Mouse (Mus musculus) left cerebral cortex, postnatal 36 days (tissue): Measurements from ENCODE around the gene Arhgap23. TPM values are rescaled to one million over a fixed set of nuclear protein-coding genes. Genes with fewer than 3 reads are reported as not detected.

Experiments used
- DNase-seq, 2 experiments: peaks; one replicate each; pipeline ENCODE4 v3.0.0; 2021 to 2022; ENCODE audit warnings: low spot score in 2 of 2, mixed read lengths in 1 of 2
- intact Hi-C: fragments of 180-260 bp; cut with DNase I; formaldehyde crosslinking; loops from one replicate; pipeline ENCODE4 v1.15.1; 2025
- total RNA-seq, 2 experiments: library from RNA; stranded (reverse); gene quantifications; 2 replicates each; pipeline ENCODE4 v1.2.3; 2021

Arhgap23 gene
- total RNA-seq, 2 experiments from 2014 or later, result 68.0 to 74.4 TPM

DNA sequence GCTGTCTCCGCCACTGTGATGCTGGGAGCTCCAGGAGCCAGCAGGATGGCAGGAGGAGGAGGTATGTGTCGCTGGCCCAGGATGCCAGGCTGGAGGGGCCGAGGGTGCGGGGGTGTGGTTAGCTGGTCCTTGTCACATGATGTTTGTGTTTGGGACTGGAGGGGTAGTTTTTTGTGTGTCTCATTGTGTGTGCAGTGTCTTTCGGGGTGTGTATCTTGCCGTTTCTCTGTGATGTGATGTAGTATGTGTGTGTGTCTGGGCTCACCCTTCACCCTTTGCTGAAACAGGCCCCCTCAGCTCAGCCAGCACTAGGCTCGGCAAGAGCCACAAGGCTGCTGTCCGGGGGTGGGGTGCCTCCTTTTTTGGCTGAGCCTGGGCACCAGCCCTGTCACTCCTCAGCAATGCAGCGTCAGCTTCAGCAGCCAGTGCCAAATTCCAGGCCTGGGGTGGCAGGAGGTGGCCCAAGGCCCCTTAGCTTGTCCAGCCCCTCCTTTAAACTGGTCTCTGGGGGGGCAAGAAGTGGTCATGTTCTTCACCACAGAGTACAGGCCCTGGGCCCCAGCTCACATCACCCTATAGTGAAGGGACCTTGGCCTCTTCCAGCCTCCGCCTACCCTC lies 35.1 kb downstream of the Arhgap23 start:
- DNase-seq, result peak; percentile 53 to 74
- intact Hi-C loops, result no loop called here

DNA sequence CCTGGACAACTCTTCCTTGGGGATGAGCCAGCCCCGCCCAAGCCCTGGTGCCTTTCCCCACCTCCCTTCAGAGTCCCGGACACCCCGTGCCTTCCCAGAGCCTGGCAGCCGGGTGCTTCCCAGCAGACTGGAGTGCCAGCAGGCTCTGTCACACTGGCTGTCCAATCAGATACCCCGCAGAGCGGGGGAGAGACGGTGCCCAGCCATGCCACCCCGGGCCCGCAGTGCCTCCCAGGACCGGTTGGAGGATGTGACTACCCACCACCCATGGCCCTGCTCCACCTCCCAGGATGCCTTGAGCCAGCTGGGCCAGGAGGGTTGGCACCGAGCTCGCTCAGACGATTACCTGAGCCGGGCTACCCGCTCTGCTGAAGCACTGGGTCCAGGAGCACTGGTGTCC lies 36.3 kb downstream of the Arhgap23 start:
- no peak for DNase-seq
- intact Hi-C loops, result no loop called here

DNA sequence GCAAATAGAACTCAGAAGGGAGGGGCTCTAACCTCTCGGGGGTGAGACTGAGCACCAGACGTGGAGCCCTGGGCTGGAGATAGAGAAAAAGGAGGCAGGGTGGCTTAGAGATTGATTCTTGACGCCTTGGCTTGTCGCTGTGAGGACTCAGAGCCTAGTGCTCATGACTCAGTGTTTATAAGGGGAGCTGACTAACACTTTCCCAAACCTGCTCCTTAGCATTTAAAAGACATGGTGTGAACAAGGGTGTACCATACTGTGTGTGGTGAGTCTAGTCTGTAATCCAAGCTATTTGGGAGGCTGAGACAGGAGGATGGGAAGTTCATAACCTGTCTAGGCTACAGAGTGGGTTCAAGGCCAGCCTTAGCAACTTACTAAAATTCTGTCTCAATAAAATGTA lies 41.8 kb downstream of the Arhgap23 start:
- intact Hi-C loops, result no loop called here
- no peak for DNase-seq

DNA sequence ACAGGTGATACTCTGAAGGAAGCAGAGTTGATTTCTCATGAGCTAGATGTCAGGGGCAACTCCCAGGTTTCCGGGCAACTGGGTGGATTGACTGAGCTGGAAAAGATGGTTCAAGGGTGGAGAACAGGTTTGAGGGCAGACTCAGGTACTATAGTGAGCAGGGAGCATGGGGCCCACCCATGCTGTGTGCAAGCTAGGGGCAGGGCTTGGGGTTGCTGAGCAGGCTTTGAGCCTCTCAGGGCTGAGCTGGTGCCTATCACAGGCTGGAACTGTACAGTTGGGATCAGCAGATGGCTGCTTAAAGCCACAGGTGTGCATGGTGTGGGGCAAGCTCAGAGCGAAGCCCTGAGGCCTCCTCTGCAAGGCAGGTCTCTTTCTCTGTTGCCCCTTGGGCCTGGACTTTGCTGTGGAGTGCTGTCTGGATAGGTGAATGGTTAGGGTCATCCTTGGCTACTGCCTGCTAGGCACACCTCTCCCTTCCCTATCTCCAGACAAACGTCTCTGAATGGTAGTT lies 46.0 kb downstream of the Arhgap23 start:
- intact Hi-C loops, result no loop called here
- DNase-seq, result no peak

DNA sequence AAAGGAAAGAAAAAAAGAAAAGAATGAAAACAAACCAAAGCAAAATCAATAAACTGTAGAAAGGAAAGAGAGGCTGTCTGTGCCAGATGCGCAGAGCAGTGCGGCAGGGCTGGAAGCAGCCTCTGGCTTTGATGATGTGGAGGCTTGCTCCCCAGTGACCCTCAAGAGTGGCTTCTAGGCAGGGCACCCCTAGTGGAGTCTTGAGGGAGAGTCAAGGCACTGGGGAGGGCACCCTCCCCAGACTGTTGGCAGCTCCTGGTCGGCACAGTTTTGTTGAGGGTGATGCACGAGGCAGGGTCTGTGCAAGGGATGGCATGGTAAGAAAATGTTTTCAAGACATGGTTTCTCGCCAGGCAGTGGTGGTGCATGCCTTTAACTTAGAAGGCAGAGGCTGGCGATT lies 47.2 kb downstream of the Arhgap23 start:
- no peak for DNase-seq
- intact Hi-C loops, result no loop called here

DNA sequence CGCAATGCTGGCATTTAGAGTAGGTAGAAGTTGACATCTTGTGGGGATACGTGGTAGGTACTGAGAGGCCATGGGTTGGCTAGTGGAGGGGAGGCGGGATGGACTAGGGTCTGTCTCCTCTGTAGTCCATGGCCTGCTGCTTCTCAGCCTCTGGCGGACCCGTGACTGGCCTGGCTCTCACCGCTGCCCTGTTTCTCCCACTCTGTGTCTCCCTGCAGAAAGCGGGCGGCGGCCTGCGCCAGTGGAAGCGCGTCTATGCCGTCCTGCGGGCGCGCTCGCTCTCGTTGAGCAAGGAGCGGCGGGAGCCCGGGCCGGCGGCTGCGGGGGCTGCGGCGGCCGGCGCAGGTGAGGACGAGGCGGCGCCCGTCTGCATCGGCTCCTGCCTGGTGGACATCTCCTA lies 47.8 kb downstream of the Arhgap23 start:
- no peak for DNase-seq
- intact Hi-C loops, result no loop called here

DNA sequence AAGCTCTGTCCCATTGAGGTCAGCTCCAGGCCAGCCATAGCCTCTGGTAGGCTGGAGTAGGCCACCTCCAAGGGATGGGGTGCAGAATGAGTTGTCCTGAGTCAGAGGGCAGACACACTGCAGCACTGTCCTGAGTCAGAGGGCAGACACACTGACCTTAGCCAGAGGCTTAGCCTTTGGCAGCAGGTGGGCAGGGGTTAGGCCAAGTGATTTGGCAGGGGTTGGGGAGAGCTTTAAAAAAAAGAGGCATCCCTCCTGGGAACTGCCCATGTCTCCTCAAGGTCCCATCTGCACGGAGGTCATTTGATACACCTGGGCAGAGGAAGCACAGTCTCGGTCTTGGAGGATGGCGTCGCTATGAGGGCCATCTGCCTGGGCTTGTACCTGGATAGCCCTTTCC lies 48.7 kb downstream of the Arhgap23 start:
- no peak for DNase-seq
- intact Hi-C loops, result no loop called here

DNA sequence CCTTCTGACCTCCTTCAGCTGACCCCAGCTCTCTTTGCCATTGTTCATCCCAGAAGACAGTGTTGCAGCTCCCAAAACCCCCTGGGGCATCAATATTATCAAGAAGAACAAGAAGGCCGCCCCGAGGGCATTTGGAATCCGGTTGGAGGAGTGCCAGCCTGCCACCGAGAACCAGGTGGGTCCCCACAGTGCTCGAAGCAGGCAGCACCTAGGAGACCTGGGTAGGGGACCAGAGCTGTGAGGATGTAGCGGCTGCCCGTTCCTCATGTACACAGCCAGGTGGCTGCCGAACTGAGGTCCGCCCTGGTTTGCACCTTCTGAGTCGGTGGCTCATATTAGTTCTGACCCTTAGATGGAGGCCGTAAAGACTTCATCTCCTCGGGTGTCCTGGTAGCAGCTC lies 50.6 kb downstream of the Arhgap23 start:
- intact Hi-C loops, result loop anchor here (5.0 kb wide), 1 partner anchor 104 kb away; the partner anchor contains the start of gene Socs7
- DNase-seq, result no peak

DNA sequence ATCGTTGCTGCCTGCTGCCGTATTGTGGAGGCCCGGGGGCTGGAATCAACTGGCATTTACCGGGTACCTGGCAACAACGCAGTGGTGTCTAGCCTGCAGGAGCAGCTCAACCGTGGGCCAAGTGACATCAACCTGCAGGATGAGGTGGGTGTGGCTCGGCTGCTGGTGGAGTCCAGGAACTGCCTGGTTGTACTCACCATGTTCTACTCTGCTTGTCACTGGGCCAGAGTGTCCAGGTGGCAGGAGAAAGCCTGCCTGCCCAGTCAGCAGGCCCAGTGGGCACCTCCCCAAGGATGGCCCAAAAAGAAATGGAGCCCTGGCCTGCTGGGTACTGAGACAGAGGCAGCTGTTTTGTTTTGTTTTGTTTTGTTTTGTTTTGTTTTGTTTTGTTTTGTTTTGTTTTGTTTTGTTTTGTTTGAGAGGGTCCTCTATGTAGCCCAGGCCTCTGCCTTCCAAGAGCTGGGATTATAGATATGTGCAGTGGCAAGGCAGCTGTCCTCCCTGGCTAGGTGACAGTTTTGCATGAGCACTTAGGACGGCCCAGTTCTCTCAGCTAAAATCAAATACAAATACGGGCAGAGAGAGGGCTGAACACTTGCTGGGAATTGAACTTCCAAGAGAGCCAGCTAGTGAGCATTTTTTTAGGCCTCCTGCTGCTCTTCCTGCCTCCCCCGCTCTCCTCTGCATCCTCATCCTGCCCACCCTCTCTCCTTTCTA lies 51.3 kb downstream of the Arhgap23 start:
- peak; percentile 31 to 42 for DNase-seq
- intact Hi-C loops, result loop anchor here (5.0 kb wide), 1 partner anchor 104 kb away; the partner anchor contains the start of gene Socs7

DNA sequence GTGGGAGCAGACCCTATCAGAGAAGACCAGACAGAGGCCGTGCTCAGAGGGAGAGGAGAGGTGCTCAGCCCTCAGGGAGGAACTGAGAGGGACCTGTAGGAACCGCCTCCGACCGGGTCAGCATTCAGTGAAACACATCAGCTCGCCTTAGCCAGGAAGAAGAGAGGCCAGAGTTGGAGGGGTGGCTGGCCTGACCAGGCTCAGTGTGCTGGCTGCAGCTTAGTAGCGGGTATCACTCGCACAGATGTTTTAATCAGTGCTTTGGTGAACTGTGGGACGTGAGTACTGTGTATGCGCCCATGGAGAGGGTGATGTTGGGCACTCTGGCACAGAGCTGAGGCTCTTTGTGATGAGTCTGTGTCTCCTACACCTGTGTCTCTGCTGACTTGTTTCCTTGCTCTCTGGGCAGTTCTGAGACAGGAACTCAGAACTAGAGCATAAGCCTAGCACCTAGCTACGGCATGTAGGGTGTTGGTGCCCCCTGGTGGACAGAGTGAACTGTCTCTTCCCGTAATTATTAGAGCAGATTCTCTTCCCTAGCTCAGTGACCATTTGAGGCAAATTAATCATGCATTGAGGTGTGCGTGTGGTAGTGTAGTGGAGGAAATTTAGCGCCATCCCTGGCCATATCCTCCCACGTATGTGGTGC lies 53.4 kb downstream of the Arhgap23 start:
- DNase-seq, result peak; percentile 75 to 78
- intact Hi-C loops, result loop anchor here (1.0 to 5.0 kb wide), 3 partner anchors 36 to 106 kb away; partner anchors contain the start of gene Socs7

DNA sequence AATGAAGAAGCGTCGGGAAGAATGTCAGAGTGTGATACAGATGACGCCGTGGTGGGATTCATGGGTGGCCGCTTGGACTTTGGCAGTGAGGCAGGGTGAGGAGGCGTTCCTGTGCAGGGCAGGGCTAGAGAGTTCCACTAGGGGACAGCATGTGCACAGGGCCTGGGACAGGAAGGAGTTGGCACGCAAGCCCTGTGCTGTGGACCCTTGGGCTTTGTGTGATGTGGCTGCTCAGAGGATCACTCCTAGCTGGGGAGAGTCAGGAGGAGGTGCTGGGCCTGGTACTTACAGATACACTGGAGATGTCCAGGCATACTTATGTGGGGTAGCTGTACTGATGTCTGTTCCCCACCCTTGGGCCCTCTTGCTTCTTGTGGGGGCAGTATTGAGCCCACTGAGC lies 54.5 kb downstream of the Arhgap23 start:
- intact Hi-C loops, result loop anchor here (1.0 to 5.0 kb wide), 3 partner anchors 37 to 108 kb away; partner anchors contain the start of gene Socs7
- no peak for DNase-seq

DNA sequence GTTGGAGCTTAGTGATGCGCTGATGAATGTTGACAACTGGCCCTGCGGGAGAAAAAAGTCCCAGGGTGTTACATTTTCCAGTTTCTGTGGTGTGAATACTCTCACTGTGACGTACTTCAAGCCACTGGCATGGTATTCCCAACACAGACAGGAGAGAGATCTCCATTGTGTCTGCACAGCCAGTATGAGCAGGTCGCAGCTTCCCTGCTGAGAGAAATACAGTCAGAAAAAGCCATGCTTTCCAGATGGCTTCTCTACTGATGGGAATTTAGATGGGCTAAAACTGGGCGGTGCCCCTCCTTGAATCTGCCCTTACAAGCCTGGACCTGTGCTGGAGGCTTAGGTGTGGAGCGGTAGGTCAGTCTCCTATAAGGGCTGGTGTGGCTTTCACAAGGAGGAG lies 55.9 kb downstream of the Arhgap23 start:
- intact Hi-C loops, result no loop called here
- no peak for DNase-seq

DNA sequence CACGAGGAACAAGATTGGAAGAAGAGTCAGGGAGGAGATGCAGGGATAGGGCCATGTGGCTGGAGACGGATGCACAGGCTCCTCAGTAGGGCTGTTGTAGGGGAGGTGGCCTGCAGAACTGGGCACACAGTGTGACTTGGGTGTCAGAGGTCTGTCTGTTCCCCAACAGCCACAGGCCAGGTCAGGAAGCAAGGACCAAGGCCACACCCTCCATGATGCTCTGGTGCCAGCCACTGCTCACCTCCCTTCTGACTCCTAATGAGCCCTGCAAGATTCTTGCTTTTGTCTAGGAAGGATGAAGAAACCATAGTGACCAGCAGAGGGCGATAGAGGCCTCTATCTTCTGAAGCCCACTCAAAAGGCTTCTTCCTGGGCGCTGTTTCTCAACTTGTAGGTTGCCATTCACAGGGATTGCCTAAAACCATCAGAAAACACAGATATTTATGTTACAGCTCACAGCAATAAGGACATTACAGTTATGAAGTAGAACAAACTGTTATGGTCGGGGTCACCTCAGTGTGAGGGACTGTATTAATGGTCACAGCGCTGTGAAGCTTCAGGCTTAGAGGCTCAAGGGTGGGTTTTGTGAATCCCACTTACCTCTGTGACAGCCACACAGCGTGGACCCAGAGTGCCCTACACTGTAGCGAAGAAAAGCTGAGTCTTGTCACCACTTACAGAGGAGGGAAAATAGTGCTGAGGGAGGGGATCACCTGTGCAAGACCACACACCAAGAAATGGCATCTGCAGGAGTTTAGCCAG lies 61.2 kb downstream of the Arhgap23 start:
- intact Hi-C loops, result no loop called here
- peak in 1 of 2 experiments; percentile 64 for DNase-seq

DNA sequence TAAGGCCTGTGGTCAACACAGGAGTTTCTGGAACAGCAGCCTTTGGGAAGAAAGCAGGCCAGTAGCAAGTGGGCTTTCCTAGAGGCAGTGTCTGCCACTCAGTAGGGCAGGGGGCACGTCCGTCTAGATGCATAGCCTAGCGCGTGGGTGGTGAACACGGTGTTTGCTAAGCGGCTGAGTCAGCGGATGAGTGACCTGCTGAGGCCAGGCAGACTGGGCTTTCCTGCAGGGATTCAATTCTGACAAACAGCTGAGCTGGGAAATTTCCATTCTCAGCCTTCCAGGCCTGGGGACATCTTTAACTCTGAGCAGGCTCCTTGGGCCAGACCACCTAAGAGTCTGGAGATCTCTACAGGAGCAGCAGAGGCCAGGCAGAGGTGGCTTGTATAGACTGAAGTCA lies 62.1 kb downstream of the Arhgap23 start:
- DNase-seq, result no peak
- intact Hi-C loops, result no loop called here

DNA sequence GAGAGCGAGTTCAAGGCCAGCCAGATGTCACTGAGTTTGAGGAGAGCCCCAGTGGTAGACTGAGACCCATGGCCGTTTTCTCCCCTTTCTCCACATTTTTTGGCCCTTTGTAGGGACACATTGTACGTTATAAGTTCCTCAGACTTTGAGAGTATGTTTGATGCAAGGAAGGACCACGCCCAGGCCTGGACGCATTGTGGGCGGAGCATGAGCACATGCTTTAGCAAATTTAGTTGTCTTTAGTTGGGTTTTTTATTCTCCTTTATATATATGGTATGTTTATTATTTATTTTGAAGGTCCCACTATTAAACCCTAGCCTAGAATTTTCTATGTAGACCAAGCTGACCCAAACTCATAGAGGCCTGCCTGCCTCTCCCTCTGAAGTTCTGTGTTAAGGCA lies 63.0 kb downstream of the Arhgap23 start:
- no peak for DNase-seq

DNA sequence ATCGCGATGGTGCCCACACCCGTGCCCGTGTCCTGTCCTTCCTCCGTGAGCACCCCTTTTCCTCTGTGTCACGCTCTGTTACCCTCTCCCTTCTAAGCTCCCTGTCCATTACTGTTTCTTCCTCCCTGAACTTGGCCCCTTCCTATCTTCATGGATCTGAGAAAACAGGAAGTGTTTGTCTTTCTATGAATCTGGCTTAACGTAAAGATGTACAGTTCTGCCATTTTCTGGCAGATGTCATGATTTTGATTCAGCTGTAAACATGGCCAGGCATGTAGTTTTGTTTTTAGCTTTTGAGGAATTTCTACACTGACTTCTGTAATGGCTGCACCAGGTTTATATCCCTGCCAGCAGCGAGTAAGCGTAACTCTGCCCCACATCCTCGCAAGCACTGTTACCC lies 63.8 kb downstream of the Arhgap23 start:
- no peak for DNase-seq
- intact Hi-C loops, result no loop called here

More for the DNA sequence above, 63.0 kb downstream of the Arhgap23 start:
- intact Hi-C loops, result no loop called here

DNA sequence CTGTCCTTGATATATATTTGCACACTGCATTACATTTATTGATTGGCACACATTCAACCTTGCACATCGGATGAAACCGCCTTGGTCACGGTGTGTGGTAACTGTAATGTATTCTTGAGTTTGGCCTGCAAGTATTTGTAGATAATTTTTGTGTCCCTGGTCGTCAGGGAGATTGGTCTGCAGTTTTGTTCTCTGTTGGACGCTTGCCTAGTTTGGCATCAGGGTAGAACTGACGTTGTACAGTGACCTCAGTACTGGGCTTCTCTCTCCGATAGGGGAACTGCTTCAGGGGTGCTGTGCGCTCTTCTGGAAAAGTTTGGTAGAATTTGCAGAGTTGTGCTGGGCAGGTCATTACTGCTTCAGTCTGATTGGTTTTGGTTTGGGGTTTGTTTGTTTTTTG lies 64.5 kb downstream of the Arhgap23 start:
- DNase-seq, result no peak
- intact Hi-C loops, result no loop called here

DNA sequence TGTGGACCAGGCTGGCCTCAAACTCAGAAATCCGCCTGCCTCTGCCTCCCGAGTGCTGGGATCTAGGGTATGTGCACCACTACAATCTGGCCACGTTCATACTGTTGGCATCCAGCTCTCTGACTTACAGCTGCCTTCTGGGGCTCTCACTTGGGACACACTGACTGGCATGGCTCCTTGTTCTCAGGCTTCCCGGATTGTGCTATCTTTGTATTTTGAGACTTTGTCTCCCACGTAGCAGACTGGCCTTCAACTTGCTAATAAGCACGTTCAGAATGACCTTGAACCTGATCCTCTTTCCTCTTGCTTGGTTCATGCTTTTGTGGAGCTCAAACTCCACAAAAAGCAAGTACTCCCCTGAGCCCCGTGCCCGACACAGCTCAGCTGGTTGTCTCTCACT lies 70.3 kb downstream of the Arhgap23 start:
- intact Hi-C loops, result no loop called here

DNA sequence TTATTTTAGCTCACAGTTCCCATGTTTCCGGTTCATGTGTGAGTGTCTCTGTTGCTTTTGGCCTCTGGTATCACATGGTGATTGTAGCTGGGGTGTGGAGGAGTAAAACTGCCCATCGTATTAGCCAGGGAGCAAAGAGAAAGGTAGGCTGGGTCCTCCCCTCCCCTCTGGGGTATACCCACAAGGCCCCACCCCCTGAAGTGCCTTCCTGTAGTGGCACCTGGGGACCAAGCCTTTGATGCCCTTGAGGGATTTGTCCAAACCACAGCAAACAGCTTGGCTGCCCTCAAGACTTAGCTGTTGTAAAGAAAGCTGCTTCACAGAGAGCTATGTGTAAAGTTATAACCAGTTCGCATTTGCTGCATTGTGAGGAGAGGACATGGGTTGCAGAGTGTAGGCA lies 72.3 kb downstream of the Arhgap23 start:
- DNase-seq, result no peak
- intact Hi-C loops, result loop anchor here (2.0 kb wide), 1 partner anchor 135 kb away; no protein-coding TSS in a partner anchor

More for the DNA sequence above, 70.3 kb downstream of the Arhgap23 start:
- DNase-seq, result no peak
